Mouse (Mus musculus): ENCODE measurements at regions not wholly inside any gene's neighbourhood (a gene's known extent, or its start where the extent isn't known, plus 50 kb on each side); places are given as distances from the start of the nearest gene placed in this dataset.

- TF ChIP-seq CTCF (IDR thresholded peaks at IDR 0.05; ENCODE audit: extremely low read depth, insufficient read length, insufficient replicate concordance, low read depth, low read length) (no peak), POLR2A (IDR thresholded peaks at IDR 0.05; ENCODE audit: low read depth, low read length) (no peak)
Measured at GRCm38 (mm10) chr2:50735029-50735428, 413.9 kb downstream of the Rnd3 start.

Measured in small intestine, adult 2 months (tissue).